9 mouse cellular contexts compared by ENCODE assay signal in the genomic region with DNA sequence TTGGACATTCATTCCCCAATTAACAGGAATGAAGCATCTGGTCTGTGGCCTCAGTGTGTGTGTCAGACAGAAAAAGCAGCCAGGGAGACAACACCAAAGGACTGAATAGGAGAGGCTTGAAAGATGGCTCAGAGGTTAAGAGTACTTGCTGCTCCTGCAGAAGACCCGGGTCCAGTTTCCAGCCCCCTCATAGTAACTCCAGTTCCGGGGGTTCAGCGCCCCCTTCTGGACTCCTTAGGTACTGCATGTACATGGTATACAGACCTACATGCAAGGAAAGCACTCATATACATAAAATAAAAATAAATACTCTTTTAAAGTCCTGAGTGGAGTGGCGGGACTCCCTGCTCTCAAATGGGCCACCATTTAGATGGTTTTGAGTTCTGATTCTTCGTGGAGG.
DNase-seq lines count a peak whose midpoint lies in the region; ATAC-seq and TF ChIP-seq lines count a peak whose summit lies in the region.
"Had no signal": no experiment of that assay in that cellular context is flagged by ENCODE, and none has a peak within 500 bp of the region (broad histone marks: within the 10 kb centered on the region; RNA-seq: fewer than 3 reads in every experiment).

No protein-coding gene starts in this region.

- H3K4me3 ChIP-seq in liver, adult 2 months (ENCODE audit: insufficient read depth, low read depth, low read length), result no peak overlapping the region
- H3K4me3 ChIP-seq in liver, embryonic 12.5 days, result no peak overlapping the region
- H3K4me3 ChIP-seq in ES-Bruce4 (ENCODE audit: low read depth, low read length), result no peak overlapping the region
- no peak overlapping the region for H3K4me3 ChIP-seq in bone marrow macrophage, adult 2 months (ENCODE audit: insufficient read depth, low read length)
- H3K4me3 ChIP-seq: embryonic facial prominence, embryonic 15.5 days; limb, embryonic 13.5 days had no signal

- TF ChIP-seq POLR2A in liver, adult 2 months (IDR thresholded peaks at IDR 0.05; ENCODE audit: extremely low read depth, insufficient read depth, low read length), result no peak
- no peak for TF ChIP-seq POLR2A in ES-Bruce4 (IDR thresholded peaks at IDR 0.05; ENCODE audit: insufficient read depth, low read length)
- TF ChIP-seq POLR2A in bone marrow macrophage, adult 2 months (IDR thresholded peaks at IDR 0.05; ENCODE audit: borderline replicate concordance, low read depth, low read length), result no peak

- no peak for ATAC-seq in liver, embryonic 12.5 days

- WGBS in liver, adult 2 months, result 20% methylated on average over 5 of the region's 5 CpGs
- 11% methylated on average over 5 of the region's 5 CpGs for WGBS in liver, embryonic 12.5 days (ENCODE audit: insufficient replicate concordance)

- H3K9me3 ChIP-seq in liver, embryonic 12.5 days (replicated peaks), result no peaks in the 10 kb centered on the region
- H3K9me3 ChIP-seq in ES-Bruce4 (replicated peaks; ENCODE audit: control insufficient read depth, insufficient read depth, low read length, poor library complexity, severe bottlenecking), result no peaks in the 10 kb centered on the region
- H3K9me3 ChIP-seq: embryonic facial prominence, embryonic 15.5 days; limb, embryonic 13.5 days had no signal

- H3K4me2 ChIP-seq in liver, embryonic 12.5 days, result no peak overlapping the region
- H3K4me2 ChIP-seq: embryonic facial prominence, embryonic 15.5 days; limb, embryonic 13.5 days had no signal

- DNase-seq in liver, adult 2 months (ENCODE audit: extremely low read depth, low read depth, low spot score), result no peak
- DNase-seq in testis, postnatal 10 days (ENCODE audit: low spot score), result peak; percentile 65
- no peak for DNase-seq in layer of hippocampus, adult 9-10 months (ENCODE audit: low spot score)
- no peak for DNase-seq in urinary bladder, postnatal 25 days (ENCODE audit: low spot score)

- H3K4me1 ChIP-seq in liver, adult 2 months (ENCODE audit: control insufficient read depth, insufficient read depth, low read length), result no peaks in the 10 kb centered on the region
- no peaks in the 10 kb centered on the region for H3K4me1 ChIP-seq in liver, embryonic 12.5 days
- H3K4me1 ChIP-seq in ES-Bruce4 (ENCODE audit: control insufficient read depth, insufficient read depth, low read length), result no peaks in the 10 kb centered on the region
- no peaks in the 10 kb centered on the region for H3K4me1 ChIP-seq in bone marrow macrophage, adult 2 months (ENCODE audit: control insufficient read depth, insufficient read depth, low read length)
- H3K4me1 ChIP-seq: embryonic facial prominence, embryonic 15.5 days; limb, embryonic 13.5 days had no signal

- H3K27ac ChIP-seq in liver, adult 2 months (replicated peaks; ENCODE audit: insufficient read depth, low read depth, low read length), result no peak overlapping the region
- H3K27ac ChIP-seq in liver, embryonic 12.5 days, result no peak overlapping the region
- H3K27ac ChIP-seq in ES-Bruce4 (ENCODE audit: insufficient read depth, low read length), result no peak overlapping the region
- H3K27ac ChIP-seq in bone marrow macrophage, adult 2 months (ENCODE audit: insufficient read depth, low read depth, low read length), result no peak overlapping the region
- H3K27ac ChIP-seq: embryonic facial prominence, embryonic 15.5 days; limb, embryonic 13.5 days had no signal

- no peaks in the 10 kb centered on the region for H3K36me3 ChIP-seq in liver, adult 2 months (ENCODE audit: control insufficient read depth, insufficient read depth, low read length)
- H3K36me3 ChIP-seq in liver, embryonic 12.5 days, result no peaks in the 10 kb centered on the region
- no peaks in the 10 kb centered on the region for H3K36me3 ChIP-seq in ES-Bruce4 (ENCODE audit: control insufficient read depth, insufficient read depth, low read length, poor library complexity, severe bottlenecking)
- H3K36me3 ChIP-seq: embryonic facial prominence, embryonic 15.5 days; limb, embryonic 13.5 days had no signal

- TF ChIP-seq EP300 in ES-Bruce4 (IDR thresholded peaks at IDR 0.05; ENCODE audit: insufficient read depth, low read depth, low read length), result no peak

- TF ChIP-seq CTCF in liver, adult 2 months (IDR thresholded peaks at IDR 0.05; ENCODE audit: low read depth, low read length), result peak; percentile 40; the same call in 1 of the 2 replicates
- TF ChIP-seq CTCF in ES-Bruce4 (IDR thresholded peaks at IDR 0.05; ENCODE audit: low read depth, low read length), result peak; percentile 52
- peak; percentile 83 for TF ChIP-seq CTCF in bone marrow macrophage, adult 2 months (IDR thresholded peaks at IDR 0.05; ENCODE audit: low read depth, low read length)

- H3K9ac ChIP-seq in liver, adult 2 months (ENCODE audit: low read depth, low read length), result no peak overlapping the region
- no peak overlapping the region for H3K9ac ChIP-seq in liver, embryonic 12.5 days
- H3K9ac ChIP-seq in ES-Bruce4 (ENCODE audit: low read depth, poor library complexity, severe bottlenecking), result no peak overlapping the region
- H3K9ac ChIP-seq: embryonic facial prominence, embryonic 15.5 days; limb, embryonic 13.5 days had no signal

- H3K27me3 ChIP-seq in liver, adult 2 months (ENCODE audit: control insufficient read depth, insufficient read depth, low read length), result no peaks in the 10 kb centered on the region
- H3K27me3 ChIP-seq in liver, embryonic 12.5 days (replicated peaks), result no peaks in the 10 kb centered on the region
- H3K27me3 ChIP-seq in ES-Bruce4 (ENCODE audit: control insufficient read depth, insufficient read depth, low read length, poor library complexity, severe bottlenecking), result no peaks in the 10 kb centered on the region
- H3K27me3 ChIP-seq: embryonic facial prominence, embryonic 15.5 days had no signal

- H3K79me2 ChIP-seq in liver, adult 2 months (ENCODE audit: control insufficient read depth, insufficient read depth, low read length), result no peaks in the 10 kb centered on the region
